In genomic region chr4:136028689-136029088, GRCm38 (mm10) we compare ENCODE assay signal across 17 mouse cellular contexts. TPM values are rescaled to one million over a fixed set of nuclear protein-coding genes. Genes with fewer than 3 reads are reported as not detected.
DNase-seq lines count a peak whose midpoint lies in the region; ATAC-seq and TF ChIP-seq lines count a peak whose summit lies in the region.
"Had no signal": no experiment of that assay in that cellular context is flagged by ENCODE, and none has a peak within 500 bp of the region (broad histone marks: within the 10 kb centered on the region; RNA-seq: fewer than 3 reads in every experiment).

No protein-coding gene starts in this region.

- TF ChIP-seq POLR2A in bone marrow, adult 2 months (IDR thresholded peaks at IDR 0.05; ENCODE audit: borderline replicate concordance, control insufficient read depth, low read depth, low read length) = no peak

- H3K4me3 ChIP-seq in forebrain, embryonic 10.5 days = no peak overlapping the region
- H3K4me3 ChIP-seq in forebrain, embryonic 13.5 days = no peak overlapping the region
- H3K4me3 ChIP-seq in bone marrow, adult 2 months (replicated peaks; ENCODE audit: control insufficient read depth, low read depth, low read length) = peak overlapping the region; percentile 56
- H3K4me3 ChIP-seq in forebrain, embryonic 12.5 days (replicated peaks) = no peak overlapping the region
- H3K4me3 ChIP-seq: embryonic facial prominence, embryonic 15.5 days; heart, adult 2 months; intestine, embryonic 15.5 days had no signal

- H3K27me3 ChIP-seq in forebrain, embryonic 10.5 days (ENCODE audit: poor library complexity, severe bottlenecking) = no peaks in the 10 kb centered on the region
- H3K27me3 ChIP-seq in forebrain, embryonic 13.5 days = no peaks in the 10 kb centered on the region
- no peaks in the 10 kb centered on the region for H3K27me3 ChIP-seq in forebrain, embryonic 12.5 days
- H3K27me3 ChIP-seq: embryonic facial prominence, embryonic 15.5 days; intestine, embryonic 15.5 days; Patski had no signal

- TF ChIP-seq CTCF in bone marrow, adult 2 months (IDR thresholded peaks at IDR 0.05; ENCODE audit: control insufficient read depth, insufficient read depth, low read length) = no peak

- 89% methylated on average over 5 of the region's 5 CpGs for WGBS in forebrain, embryonic 10.5 days
- WGBS in forebrain, embryonic 13.5 days = 84% methylated on average over 5 of the region's 5 CpGs
- 14% methylated on average over 5 of the region's 5 CpGs for WGBS in bone marrow, adult 2 months
- WGBS in forebrain, embryonic 12.5 days = 90% methylated on average over 5 of the region's 5 CpGs

- H3K4me1 ChIP-seq in forebrain, embryonic 10.5 days = peaks cover 41% of the 10 kb centered on the region
- peaks cover 14% of the 10 kb centered on the region for H3K4me1 ChIP-seq in forebrain, embryonic 13.5 days
- H3K4me1 ChIP-seq in bone marrow, adult 2 months (ENCODE audit: control insufficient read depth, insufficient read depth, low read length) = peaks cover 9% of the 10 kb centered on the region
- H3K4me1 ChIP-seq in forebrain, embryonic 12.5 days = peaks cover 15% of the 10 kb centered on the region

- ATAC-seq in forebrain, embryonic 13.5 days = no peak
- ATAC-seq in inflammation-experienced regulatory T-cells, adult 6 months = peak; percentile 49
- no peak for ATAC-seq in forebrain, embryonic 12.5 days (ENCODE audit: low FRiP score)
- ATAC-seq: intestine, embryonic 15.5 days; Patski had no signal

- H3K4me2 ChIP-seq in forebrain, embryonic 13.5 days = no peak overlapping the region
- H3K4me2 ChIP-seq in forebrain, embryonic 12.5 days = no peak overlapping the region
- H3K4me2 ChIP-seq: embryonic facial prominence, embryonic 15.5 days; intestine, embryonic 15.5 days had no signal

- H3K9ac ChIP-seq in forebrain, embryonic 13.5 days = no peak overlapping the region; the same call in 1 of the 2 replicates
- H3K9ac ChIP-seq in forebrain, embryonic 12.5 days = no peak overlapping the region
- H3K9ac ChIP-seq: embryonic facial prominence, embryonic 15.5 days; intestine, embryonic 15.5 days had no signal

- peak overlapping the region; percentile 53 for H3K27ac ChIP-seq in forebrain, embryonic 10.5 days
- H3K27ac ChIP-seq in forebrain, embryonic 13.5 days = no peak overlapping the region
- peak overlapping the region; percentile 85 for H3K27ac ChIP-seq in bone marrow, adult 2 months (ENCODE audit: control insufficient read depth, insufficient read depth, low read depth, low read length, poor library complexity)
- H3K27ac ChIP-seq in forebrain, embryonic 12.5 days = no peak overlapping the region
- H3K27ac ChIP-seq: embryonic facial prominence, embryonic 15.5 days; heart, adult 2 months; intestine, embryonic 15.5 days had no signal

- no peaks in the 10 kb centered on the region for H3K36me3 ChIP-seq in forebrain, embryonic 10.5 days (replicated peaks)
- no peaks in the 10 kb centered on the region for H3K36me3 ChIP-seq in forebrain, embryonic 13.5 days (ENCODE audit: poor library complexity, severe bottlenecking)
- no peaks in the 10 kb centered on the region for H3K36me3 ChIP-seq in forebrain, embryonic 12.5 days (replicated peaks)
- H3K36me3 ChIP-seq: embryonic facial prominence, embryonic 15.5 days; intestine, embryonic 15.5 days had no signal

- no peak for DNase-seq in forebrain, embryonic 10.5 days (ENCODE audit: extremely low spot score, low spot score)
- peak; percentile 47 for DNase-seq in 3T3-L1 (ENCODE audit: low read depth, low spot score)
- no peak for DNase-seq in right cerebral cortex, postnatal 10 days (ENCODE audit: low spot score in 2 of 2)
- no peak for DNase-seq in thymus, postnatal 25 days
- DNase-seq: adrenal gland, adult 8-10 months; cerebellum, adult 11-12 months; heart, postnatal 4 days; lung, adult 18-20 months; right cerebral cortex, postnatal 25 days had no signal

- H3K9me3 ChIP-seq in forebrain, embryonic 10.5 days = no peaks in the 10 kb centered on the region; the same call in 1 of the 2 replicates
- no peaks in the 10 kb centered on the region for H3K9me3 ChIP-seq in forebrain, embryonic 13.5 days (replicated peaks)
- H3K9me3 ChIP-seq in forebrain, embryonic 12.5 days = no peaks in the 10 kb centered on the region
- H3K9me3 ChIP-seq: embryonic facial prominence, embryonic 15.5 days; intestine, embryonic 15.5 days had no signal

RNA-seq across cellular contexts. Expression of gene Eloa, which starts 7.1 kb away (rescaled TPM):
- polyA plus RNA-seq in forebrain, embryonic 10.5 days (2016; fragmentation: Nextera tagmentation; extraction: Ambion mirVana) = 35.2 and 36.7 TPM in 2 replicates
- polyA plus RNA-seq in forebrain, embryonic 13.5 days (2015; fragmentation: Nextera tagmentation; extraction: Ambion mirVana) = 29.1 and 30.9 TPM in 2 replicates
- 16.8 and 22.9 TPM in 2 replicates for polyA plus RNA-seq in bone marrow, adult 2 months (2011; ENCODE audit: insufficient read depth, insufficient read length, low replicate concordance, missing spikeins)
- polyA plus RNA-seq in inflammation-experienced regulatory T-cells, adult 6 months (2017; shearing (Covaris generic)) = 10 to 100 TPM; 47.2 to 77.0 (median 56.2) TPM
- 34.2 and 37.6 TPM in 2 replicates for polyA plus RNA-seq in forebrain, embryonic 12.5 days (2016; fragmentation: Nextera tagmentation; extraction: Ambion mirVana)

RNA-seq across cellular contexts. Expression of gene Rpl11, which starts 24.5 kb away (rescaled TPM):
- polyA plus RNA-seq in forebrain, embryonic 10.5 days (2016; fragmentation: Nextera tagmentation; extraction: Ambion mirVana) = 485 and 525 TPM in 2 replicates
- polyA plus RNA-seq in forebrain, embryonic 13.5 days (2015; fragmentation: Nextera tagmentation; extraction: Ambion mirVana) = 383 and 388 TPM in 2 replicates
- 682 and 1,270 TPM in 2 replicates for polyA plus RNA-seq in bone marrow, adult 2 months (2011; ENCODE audit: insufficient read depth, insufficient read length, low replicate concordance, missing spikeins)
- polyA plus RNA-seq in inflammation-experienced regulatory T-cells, adult 6 months (2017; shearing (Covaris generic)) = 1,000 to 10,000 TPM in 2 of 3 experiments, 100 to 1,000 TPM in 1; 855 to 1,337 (median 1,209) TPM
- polyA plus RNA-seq in forebrain, embryonic 12.5 days (2016; fragmentation: Nextera tagmentation; extraction: Ambion mirVana) = 315 and 333 TPM in 2 replicates

RNA-seq across cellular contexts. Expression of gene Pithd1, which starts 41.6 kb away (rescaled TPM):
- polyA plus RNA-seq in forebrain, embryonic 10.5 days (2016; fragmentation: Nextera tagmentation; extraction: Ambion mirVana) = 73.6 and 75.8 TPM in 2 replicates
- polyA plus RNA-seq in forebrain, embryonic 13.5 days (2015; fragmentation: Nextera tagmentation; extraction: Ambion mirVana) = 50.9 and 53.6 TPM in 2 replicates
- polyA plus RNA-seq in bone marrow, adult 2 months (2011; ENCODE audit: insufficient read depth, insufficient read length, low replicate concordance, missing spikeins) = 48.2 and 49.8 TPM in 2 replicates
- polyA plus RNA-seq in inflammation-experienced regulatory T-cells, adult 6 months (2017; shearing (Covaris generic)) = 10 to 100 TPM in 1 of 3 experiments, 1 to 10 TPM in 2; 8.3 to 16.7 (median 9.8) TPM
- 60.2 and 64.6 TPM in 2 replicates for polyA plus RNA-seq in forebrain, embryonic 12.5 days (2016; fragmentation: Nextera tagmentation; extraction: Ambion mirVana)

RNA-seq across cellular contexts. Expression of gene Lypla2, which starts 56.3 kb away (rescaled TPM):
- 204 and 210 TPM in 2 replicates for polyA plus RNA-seq in forebrain, embryonic 10.5 days (2016; fragmentation: Nextera tagmentation; extraction: Ambion mirVana)
- 163 and 173 TPM in 2 replicates for polyA plus RNA-seq in forebrain, embryonic 13.5 days (2015; fragmentation: Nextera tagmentation; extraction: Ambion mirVana)
- 34.8 and 42.1 TPM in 2 replicates for polyA plus RNA-seq in bone marrow, adult 2 months (2011; ENCODE audit: insufficient read depth, insufficient read length, low replicate concordance, missing spikeins)
- 10 to 100 TPM; 61.2 to 78.8 (median 65.5) TPM for polyA plus RNA-seq in inflammation-experienced regulatory T-cells, adult 6 months (2017; shearing (Covaris generic))
- 153 and 161 TPM in 2 replicates for polyA plus RNA-seq in forebrain, embryonic 12.5 days (2016; fragmentation: Nextera tagmentation; extraction: Ambion mirVana)

Comparison
In these comparisons a context has a peak if more than half of its experiments do, and no peak if none do; other contexts are left out.
1. H3K27ac ChIP-seq: peak in forebrain, embryonic 10.5 days (single experiment) and bone marrow, adult 2 months (single experiment); none in forebrain, embryonic 13.5 days (single experiment) and forebrain, embryonic 12.5 days (single experiment).